Mouse (Mus musculus) lung, postnatal 0 days (tissue): ENCODE measurements at regions not wholly inside any gene's neighbourhood (a gene's known extent, or its start where the extent isn't known, plus 50 kb on each side); places are given as distances from the start of the nearest gene placed in this dataset.
A peak's percentile ranks its signal among the peaks of the same experiment; 100 is the strongest.

Source experiments
- ATAC-seq: fragments of 200-750 bp; cut with Nextera tagmentation; 2 replicates; pipeline ENCODE4 v1.8.0; 2017; ENCODE audit warnings: moderate library complexity
- DNase-seq: peaks from one replicate; pipeline ENCODE4 v3.0.0-alpha.2; 2016; ENCODE audit warnings: low spot score
- H3K27ac ChIP-seq: fragments of 300-500 bp; sonication (generic); 2 replicates; pipeline ENCODE4 v1.5.1; 2014; ENCODE audit warnings: antibody characterized with exemption, mild to moderate bottlenecking, low read length, mixed read lengths
- H3K27me3 ChIP-seq: fragments of 300-500 bp; sonication (generic); replicated peaks from 2 replicates; pipeline ENCODE4 v1.6.1; 2014; ENCODE audit warnings: low read length, mixed read lengths; ENCODE audit not compliant: insufficient read depth
- H3K36me3 ChIP-seq: fragments of 300-500 bp; sonication (generic); 2 replicates; pipeline ENCODE4 v1.6.1; 2014; ENCODE audit warnings: low read length, mixed read lengths; ENCODE audit not compliant: insufficient read depth
- H3K4me1 ChIP-seq: fragments of 300-500 bp; sonication (generic); 2 replicates; pipeline ENCODE4 v1.6.1; 2014; ENCODE audit warnings: antibody characterized with exemption, low read depth, low read length, mixed read lengths; ENCODE audit not compliant: insufficient read depth
- H3K4me2 ChIP-seq: fragments of 300-500 bp; sonication (generic); replicated peaks from 2 replicates; pipeline ENCODE4 v1.6.1; 2014; ENCODE audit warnings: low read depth, mild to moderate bottlenecking, low read length, moderate library complexity, mixed read lengths
- H3K4me3 ChIP-seq: fragments of 300-500 bp; sonication (generic); 2 replicates; pipeline ENCODE4 v1.5.1; 2014; ENCODE audit warnings: low read depth, low read length
- H3K9ac ChIP-seq: fragments of 300-500 bp; sonication (generic); replicated peaks from 2 replicates; pipeline ENCODE4 v1.6.1; 2014; ENCODE audit warnings: low read depth, mild to moderate bottlenecking
- H3K9me3 ChIP-seq: fragments of 300-500 bp; sonication (generic); 2 replicates; pipeline ENCODE4 v1.6.1; 2016; ENCODE audit warnings: low read length, mixed read lengths
- CTCF ChIP-seq: IDR thresholded peaks from 2 replicates; pipeline ENCODE4 v1.5.1; 2016; ENCODE audit warnings: antibody characterized with exemption, mild to moderate bottlenecking
- EP300 ChIP-seq: IDR thresholded peaks from 2 replicates; pipeline ENCODE4 v1.6.1; 2016; ENCODE audit warnings: antibody characterized with exemption, mild to moderate bottlenecking, control low read depth
- WGBS: fragments of 180-500 bp; shearing (Covaris S2); extraction: QIAGEN DNeasy Blood & Tissue Kit; methylation state at CpG from one replicate; pipeline ENCODE4 v1.1.7; 2014; 5-methylcytosine and 5-hydroxymethylcytosine counted together

- Histone ChIP-seq H3K4me1 (no peaks in the 10 kb centered on the region), H3K36me3 (no peaks in the 10 kb centered on the region), H3K27me3 (no peaks in the 10 kb centered on the region), H3K4me3 (no peak overlapping the region), H3K4me2 (no peak overlapping the region), H3K27ac (no peak overlapping the region), H3K9ac (no peak overlapping the region), H3K9me3 (no peaks in the 10 kb centered on the region)
- ATAC-seq (no peak; the same call in 1 of the 2 replicates), DNase-seq (peak; percentile 26)
- 56% methylated on average over 2 of the region's 2 CpGs for whole genome bisulfite sequencing
- TF ChIP-seq EP300 (no peak), CTCF (no peak)
Observed at GRCm38 (mm10) chr17:14522011-14522410, 172.0 kb downstream of the Thbs2 start.

GRCm38 (mm10) chr17:14520565-14520964, 173.5 kb downstream of the Thbs2 start:
- peak; percentile 59 for DNase-seq
- WGBS: 13% methylated on average over 5 of the region's 5 CpGs

GRCm38 (mm10) chr17:14519367-14519766, 174.7 kb downstream of the Thbs2 start:
- Histone ChIP-seq H3K4me1 (no peaks in the 10 kb centered on the region), H3K4me3 (no peak overlapping the region), H3K4me2 (no peak overlapping the region), H3K27ac (no peak overlapping the region), H3K27me3 (no peaks in the 10 kb centered on the region), H3K36me3 (no peaks in the 10 kb centered on the region), H3K9me3 (no peaks in the 10 kb centered on the region), H3K9ac (no peak overlapping the region)
- 60% methylated on average over 4 of the region's 4 CpGs for WGBS
- DNase-seq (no peak), ATAC-seq (no peak)
- TF ChIP-seq CTCF (no peak), EP300 (no peak)

More at GRCm38 (mm10) chr17:14520565-14520964, 173.5 kb downstream of the Thbs2 start:
- no peaks in the 10 kb centered on the region for H3K27me3 ChIP-seq
- no peaks in the 10 kb centered on the region for H3K36me3 ChIP-seq
- H3K9me3 ChIP-seq: no peaks in the 10 kb centered on the region
- peak; percentile 86 for TF ChIP-seq CTCF
- no peak for TF ChIP-seq EP300
- ATAC-seq: no peak
- H3K4me1 ChIP-seq: no peaks in the 10 kb centered on the region
- no peak overlapping the region for H3K4me3 ChIP-seq
- no peak overlapping the region for H3K9ac ChIP-seq
- H3K27ac ChIP-seq: no peak overlapping the region
- no peak overlapping the region for H3K4me2 ChIP-seq

- 68% methylated on average over 12 of the region's 12 CpGs for WGBS
- no peaks in the 10 kb centered on the region for H3K27me3 ChIP-seq
- H3K27ac ChIP-seq: no peak overlapping the region
- no peaks in the 10 kb centered on the region for H3K36me3 ChIP-seq
- no peaks in the 10 kb centered on the region for H3K4me1 ChIP-seq
- no peak overlapping the region for H3K4me3 ChIP-seq
- no peaks in the 10 kb centered on the region for H3K9me3 ChIP-seq
- TF ChIP-seq EP300 (no peak), CTCF (no peak)
- no peak overlapping the region for H3K4me2 ChIP-seq
- DNase-seq: no peak
- ATAC-seq: no peak
- no peak overlapping the region for H3K9ac ChIP-seq
Observed at GRCm38 (mm10) chr17:14518216-14518615, 175.8 kb downstream of the Thbs2 start.

DNA sequence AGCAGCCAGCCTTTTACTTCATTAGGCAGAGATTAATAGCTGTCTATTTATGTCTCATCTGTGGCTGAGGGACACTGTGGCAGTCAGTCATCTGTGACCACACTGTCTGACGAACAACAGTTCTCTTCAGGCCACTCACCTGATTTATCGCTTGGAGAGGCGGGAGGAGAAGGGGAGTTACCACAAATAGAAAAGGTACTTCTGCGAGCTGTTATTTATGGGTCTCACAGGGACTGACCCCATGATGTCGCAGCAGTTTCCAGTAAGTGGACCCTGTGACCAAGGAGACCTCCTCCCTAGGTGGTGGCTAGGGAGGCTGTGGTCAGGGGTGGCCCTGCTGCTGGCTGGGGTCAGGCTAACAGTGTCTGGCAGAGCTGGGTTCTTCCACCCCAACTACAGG, 176.7 kb downstream of the Thbs2 start:
- H3K4me1 ChIP-seq: no peaks in the 10 kb centered on the region
- 82% methylated on average over 5 of the region's 5 CpGs for WGBS
- H3K4me3 ChIP-seq: no peak overlapping the region
- H3K9me3 ChIP-seq: no peaks in the 10 kb centered on the region
- DNase-seq (no peak), ATAC-seq (no peak)
- no peak overlapping the region for H3K9ac ChIP-seq
- no peaks in the 10 kb centered on the region for H3K27me3 ChIP-seq
- no peak overlapping the region for H3K27ac ChIP-seq
- no peaks in the 10 kb centered on the region for H3K36me3 ChIP-seq
- TF ChIP-seq EP300: no peak
- TF ChIP-seq CTCF: no peak
- no peak overlapping the region for H3K4me2 ChIP-seq

DNA sequence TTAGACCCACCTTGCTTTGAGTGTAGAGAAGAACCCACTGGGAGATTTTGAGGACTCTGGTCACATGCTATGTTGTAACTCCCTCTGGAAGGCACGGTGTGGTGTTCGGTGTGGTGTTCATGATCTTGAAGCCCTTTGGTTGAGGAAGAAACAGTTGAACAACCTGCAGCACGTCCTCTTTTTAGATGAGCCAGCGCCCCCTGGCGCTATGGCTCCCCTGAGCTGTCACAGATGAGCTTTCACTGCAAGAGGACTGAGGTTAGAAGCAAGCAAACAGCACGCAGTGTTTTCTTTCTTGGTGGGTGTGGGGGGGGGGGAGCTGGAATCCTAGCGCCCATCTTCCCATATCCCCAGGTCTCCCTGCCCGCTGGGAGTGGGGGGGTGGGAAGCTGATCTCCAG, 177.9 kb downstream of the Thbs2 start:
- Histone ChIP-seq H3K27me3 (no peaks in the 10 kb centered on the region), H3K27ac (no peak overlapping the region), H3K36me3 (no peaks in the 10 kb centered on the region), H3K4me1 (no peaks in the 10 kb centered on the region), H3K9me3 (no peaks in the 10 kb centered on the region), H3K4me2 (no peak overlapping the region), H3K9ac (no peak overlapping the region), H3K4me3 (no peak overlapping the region)
- no peak; the same call in 1 of the 2 replicates for ATAC-seq
- peak; percentile 76 for DNase-seq
- WGBS: 19% methylated on average over 8 of the region's 8 CpGs
- TF ChIP-seq EP300: no peak
- TF ChIP-seq CTCF: peak; percentile 80

GRCm38 (mm10) chr17:14513454-14513853, 180.6 kb downstream of the Thbs2 start:
- no peaks in the 10 kb centered on the region for H3K36me3 ChIP-seq
- TF ChIP-seq EP300: no peak
- TF ChIP-seq CTCF: no peak
- no peaks in the 10 kb centered on the region for H3K27me3 ChIP-seq
- H3K9ac ChIP-seq: no peak overlapping the region
- 68% methylated on average over 4 of the region's 4 CpGs for WGBS
- H3K4me2 ChIP-seq: no peak overlapping the region
- no peaks in the 10 kb centered on the region for H3K9me3 ChIP-seq
- H3K4me3 ChIP-seq: no peak overlapping the region
- no peak for ATAC-seq
- no peak for DNase-seq
- H3K27ac ChIP-seq: no peak overlapping the region
- no peaks in the 10 kb centered on the region for H3K4me1 ChIP-seq
